Mouse (Mus musculus): ENCODE measurements around the gene Pusl1. TPM values are rescaled to one million over a fixed set of nuclear protein-coding genes. Genes with fewer than 3 reads are reported as not detected.

Gene Pusl1
- total RNA-seq, 2 experiments from 2014 or later: 2.3 to 5.3 TPM

DNA sequence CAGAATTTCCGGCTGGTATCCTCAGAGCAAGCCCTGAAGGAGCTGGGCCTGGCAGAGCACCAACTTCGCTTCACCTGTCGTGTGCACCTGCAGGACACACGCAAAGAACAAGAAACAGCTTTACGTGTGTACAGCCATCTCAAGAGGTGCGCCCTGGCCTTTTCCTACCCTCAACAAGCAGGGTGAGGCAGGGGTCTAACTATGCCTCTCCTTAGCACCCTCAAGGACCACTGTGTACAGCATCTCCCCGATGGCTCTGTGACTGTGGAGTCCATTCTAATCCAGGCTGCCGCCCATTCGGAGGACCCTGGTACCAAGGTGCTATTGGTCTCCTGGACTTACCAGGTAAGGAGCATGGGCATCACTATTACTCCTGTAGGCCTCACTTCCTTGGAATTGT is 3.4 kb downstream of the Pusl1 start:
- no peak for ATAC-seq (replicated peaks; ENCODE audit: low FRiP score, poor library complexity, severe bottlenecking)

DNA sequence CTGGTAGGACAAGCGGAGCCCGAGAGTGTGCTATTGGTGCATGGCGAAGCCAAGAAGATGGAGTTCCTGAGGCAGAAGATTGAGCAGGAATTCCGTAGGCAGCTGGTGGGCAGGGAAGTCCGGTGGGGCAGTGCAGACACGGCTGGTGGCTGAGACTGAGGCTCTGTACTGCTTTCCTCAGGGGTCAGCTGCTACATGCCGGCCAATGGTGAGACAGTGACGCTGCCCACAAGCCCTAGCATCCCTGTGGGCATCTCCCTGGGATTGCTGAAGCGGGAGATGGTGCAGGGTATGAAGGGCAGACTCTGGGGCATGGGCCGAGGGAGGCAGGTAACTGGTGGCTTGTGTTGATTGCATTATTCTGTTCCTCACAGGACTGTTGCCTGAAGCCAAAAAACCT is 3.9 kb downstream of the Pusl1 start:
- ATAC-seq (replicated peaks; ENCODE audit: low FRiP score, poor library complexity, severe bottlenecking): no peak

DNA sequence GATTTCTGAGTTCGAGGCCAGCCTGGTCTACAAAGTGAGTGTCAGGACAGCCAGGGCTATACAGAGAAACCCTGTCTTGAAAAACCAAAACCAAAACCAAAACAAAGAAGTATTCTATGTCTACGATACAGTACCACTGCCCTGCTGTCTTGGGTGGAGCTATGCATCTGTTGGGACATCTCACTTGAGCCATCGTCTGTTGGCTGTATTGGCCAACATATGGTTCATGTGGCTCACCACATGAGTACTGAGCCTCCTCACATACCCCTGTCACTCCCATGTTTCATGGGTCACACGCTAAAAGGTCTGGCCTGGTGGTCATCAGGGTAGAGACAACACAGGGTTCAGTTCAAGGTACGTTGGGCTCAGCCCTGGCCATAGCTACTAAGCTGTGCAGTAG is 5.3 kb downstream of the Pusl1 start:
- no peak for ATAC-seq (replicated peaks; ENCODE audit: low FRiP score, poor library complexity, severe bottlenecking)

GRCm38 (mm10) chr4:155883587-155883986 is 8.0 kb downstream of the Pusl1 start:
- no peak for ATAC-seq (replicated peaks; ENCODE audit: low FRiP score, poor library complexity, severe bottlenecking)

- ATAC-seq (replicated peaks; ENCODE audit: low FRiP score, poor library complexity, severe bottlenecking): no peak
Observed at GRCm38 (mm10) chr4:155871404-155871803, 20.2 kb downstream of the Pusl1 start.

DNA sequence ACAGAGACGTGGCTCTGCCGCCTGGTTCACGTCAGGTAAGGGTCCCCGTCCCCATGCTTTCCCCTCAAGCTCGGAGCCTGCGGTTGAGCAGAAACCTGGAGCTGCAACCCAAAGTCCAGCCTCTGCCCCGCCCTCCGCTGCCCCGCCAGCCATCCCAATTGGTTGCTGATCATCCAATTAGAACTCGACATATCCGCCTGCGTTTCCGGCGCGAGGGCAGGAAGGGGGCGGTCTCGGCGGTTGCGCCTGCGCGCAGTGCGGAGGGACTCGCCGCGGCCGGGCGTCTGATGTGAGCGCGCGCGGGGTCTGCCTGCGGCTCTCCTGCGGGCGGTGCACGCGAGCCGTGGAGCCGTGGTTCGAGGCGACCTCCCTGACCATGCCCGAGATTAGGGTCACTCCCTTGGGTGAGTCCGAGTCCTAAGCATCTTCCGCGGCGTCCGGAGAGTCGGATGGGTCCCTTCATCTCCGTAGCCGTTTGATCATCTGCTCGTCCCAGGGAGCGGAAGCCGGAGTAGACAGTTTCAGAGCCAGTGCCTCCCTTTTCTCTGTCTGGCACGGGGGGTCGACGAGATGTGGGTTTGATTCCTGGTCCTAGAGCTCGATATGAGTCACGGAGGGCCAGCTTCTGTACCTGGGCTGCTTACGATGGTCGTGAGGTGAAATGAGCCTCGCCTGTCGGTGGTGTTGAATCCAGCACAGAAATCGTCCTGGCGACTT is 22.1 kb downstream of the Pusl1 start, which contains the start of the genes Cptp and Ints11:
Gene Cptp (minus strand): TSS at position 124 of the 717 bp plus-strand sequence.
Gene Ints11 (plus strand): TSS at position 230 of the 717 bp plus-strand sequence.
- peak; percentile 95 for ATAC-seq (replicated peaks; ENCODE audit: low FRiP score, poor library complexity, severe bottlenecking)

DNA sequence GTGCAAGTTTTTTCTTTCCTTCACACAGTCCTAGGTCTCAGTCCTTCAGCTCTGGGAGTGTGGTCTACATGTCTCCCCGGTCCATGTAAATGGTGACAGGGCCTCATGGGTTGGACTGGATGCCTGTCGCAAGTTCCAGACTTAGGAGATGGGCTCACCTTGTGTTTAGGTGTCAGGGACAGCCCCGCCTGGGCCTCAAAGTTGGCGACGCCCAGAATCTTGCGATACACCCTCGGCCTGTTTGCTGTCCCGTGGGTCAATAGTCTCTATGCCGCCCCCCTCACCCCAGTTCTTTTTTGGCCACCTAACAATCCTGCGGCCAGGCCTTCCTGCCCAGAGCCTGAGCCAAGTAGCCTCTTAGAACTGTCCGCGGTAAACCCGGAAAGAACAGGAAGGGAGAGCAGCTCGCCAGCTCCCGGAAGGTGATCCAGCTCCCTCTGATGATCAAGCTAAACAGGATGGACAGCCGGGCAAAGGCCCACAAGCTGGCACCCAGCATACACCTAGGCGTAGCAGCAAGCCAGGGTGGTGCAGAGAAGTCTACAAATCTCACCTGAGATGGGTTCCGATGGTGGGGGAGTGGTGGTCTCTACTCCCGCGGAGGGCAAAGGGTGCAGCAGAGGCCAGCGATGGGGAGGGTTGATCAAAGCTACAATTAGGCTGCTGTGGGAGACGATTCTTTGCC is 22.8 kb downstream of the Pusl1 start:
- ATAC-seq (replicated peaks; ENCODE audit: low FRiP score, poor library complexity, severe bottlenecking): peak; percentile 52

DNA sequence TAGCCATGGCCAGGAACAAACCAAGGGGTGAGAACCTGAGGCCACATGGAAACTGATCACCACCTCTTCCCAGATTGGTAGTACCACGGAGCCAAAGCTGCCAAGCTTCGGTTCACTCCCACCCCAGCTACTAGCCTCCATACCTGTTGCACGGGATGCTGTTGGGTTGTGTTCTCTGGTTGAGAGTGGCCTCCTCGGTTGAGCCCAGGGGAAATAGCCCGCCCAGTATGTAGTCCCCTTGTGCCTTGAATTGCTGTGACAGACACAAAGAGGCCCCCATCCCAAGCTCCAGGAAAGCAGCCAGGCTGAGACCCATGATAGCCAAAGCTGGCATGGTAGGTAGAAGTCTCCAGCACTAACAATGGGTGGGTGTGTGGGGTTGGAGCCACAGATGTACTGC is 28.6 kb downstream of the Pusl1 start, which contains the start of gene Tas1r3:
Gene Tas1r3 (minus strand): TSS at position 362 of the 400 bp plus-strand sequence.
- no peak for ATAC-seq (replicated peaks; ENCODE audit: low FRiP score, poor library complexity, severe bottlenecking)

DNA sequence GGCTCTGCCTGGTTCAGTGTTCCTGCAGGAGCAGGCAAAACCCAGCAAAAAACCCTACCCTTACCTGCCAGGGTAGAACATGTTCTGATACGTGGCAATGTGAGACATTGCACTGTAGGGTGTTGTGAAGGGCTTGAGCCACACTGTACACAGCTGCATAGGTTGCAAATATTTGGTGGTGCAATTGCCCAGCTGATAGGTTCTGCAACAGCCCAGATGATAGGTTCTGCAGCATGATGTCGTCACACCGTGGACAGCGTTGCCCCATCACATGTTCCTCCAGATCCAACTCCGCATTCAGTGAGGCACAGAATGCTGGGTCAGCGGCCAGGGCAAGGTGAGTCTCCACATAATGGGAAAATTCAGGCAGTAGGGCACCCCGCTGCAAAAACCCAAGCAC is 29.8 kb downstream of the Pusl1 start:
- ATAC-seq (replicated peaks; ENCODE audit: low FRiP score, poor library complexity, severe bottlenecking): no peak

GRCm38 (mm10) chr4:155859318-155859717 is 32.3 kb downstream of the Pusl1 start:
- no peak for ATAC-seq (replicated peaks; ENCODE audit: low FRiP score, poor library complexity, severe bottlenecking)

DNA sequence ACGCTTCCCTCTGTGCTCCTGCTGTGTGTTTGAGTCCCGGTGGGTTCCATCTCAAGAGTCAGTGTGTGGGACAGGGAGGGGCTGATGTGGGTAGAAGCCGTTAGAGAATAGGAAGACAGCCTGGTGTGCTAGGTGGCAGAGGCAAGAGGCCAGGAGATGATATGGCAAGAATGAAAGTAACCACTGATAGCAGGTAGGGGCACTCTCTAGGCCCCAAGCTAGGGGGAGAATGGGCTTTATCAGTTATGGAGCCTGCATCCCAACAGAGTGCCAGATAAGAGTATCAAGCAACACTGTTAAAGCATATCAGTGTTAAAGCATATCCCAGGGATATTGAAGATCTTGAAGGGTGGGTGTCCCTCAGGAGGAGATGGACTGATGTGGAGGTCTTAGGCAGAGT is 34.7 kb downstream of the Pusl1 start:
- no peak for ATAC-seq (replicated peaks; ENCODE audit: low FRiP score, poor library complexity, severe bottlenecking)

DNA sequence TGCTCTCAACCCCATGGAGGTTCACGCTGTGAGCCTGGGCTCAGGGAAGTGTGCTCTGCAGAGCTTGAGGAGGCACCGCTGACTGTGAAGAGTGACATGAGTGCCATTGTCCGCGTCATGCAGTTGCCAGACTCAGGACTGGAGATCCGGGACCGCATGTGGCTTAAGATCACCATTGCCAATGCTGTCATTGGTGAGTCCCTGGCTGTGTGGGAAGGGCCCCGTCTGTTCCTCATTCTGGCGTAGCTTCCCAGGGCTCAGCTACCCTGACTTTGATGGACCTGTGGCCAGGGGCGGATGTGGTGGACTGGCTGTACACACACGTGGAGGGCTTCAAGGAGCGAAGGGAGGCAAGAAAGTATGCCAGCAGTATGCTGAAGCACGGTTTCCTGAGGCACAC is 35.5 kb downstream of the Pusl1 start:
- ATAC-seq (replicated peaks; ENCODE audit: low FRiP score, poor library complexity, severe bottlenecking): no peak

DNA sequence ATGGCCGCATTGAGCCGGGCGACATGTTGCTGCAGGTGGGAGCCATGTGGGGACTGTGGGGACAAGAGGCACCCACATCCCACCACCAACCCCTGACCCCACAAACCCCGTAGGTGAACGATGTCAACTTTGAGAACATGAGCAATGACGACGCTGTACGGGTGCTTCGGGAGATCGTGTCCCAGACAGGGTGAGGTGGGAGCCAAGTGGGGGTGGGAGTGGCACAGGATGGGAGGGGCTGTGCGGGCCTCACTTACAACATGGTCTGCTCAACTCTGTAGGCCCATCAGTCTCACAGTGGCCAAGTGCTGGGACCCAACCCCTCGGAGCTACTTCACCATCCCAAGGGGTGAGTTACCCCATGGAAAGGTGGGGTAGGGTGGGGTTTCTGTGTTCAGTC is 36.6 kb downstream of the Pusl1 start:
- no peak for ATAC-seq (replicated peaks; ENCODE audit: low FRiP score, poor library complexity, severe bottlenecking)

- ATAC-seq (replicated peaks; ENCODE audit: low FRiP score, poor library complexity, severe bottlenecking): no peak
Observed at GRCm38 (mm10) chr4:155853421-155853820, 38.2 kb downstream of the Pusl1 start.

DNA sequence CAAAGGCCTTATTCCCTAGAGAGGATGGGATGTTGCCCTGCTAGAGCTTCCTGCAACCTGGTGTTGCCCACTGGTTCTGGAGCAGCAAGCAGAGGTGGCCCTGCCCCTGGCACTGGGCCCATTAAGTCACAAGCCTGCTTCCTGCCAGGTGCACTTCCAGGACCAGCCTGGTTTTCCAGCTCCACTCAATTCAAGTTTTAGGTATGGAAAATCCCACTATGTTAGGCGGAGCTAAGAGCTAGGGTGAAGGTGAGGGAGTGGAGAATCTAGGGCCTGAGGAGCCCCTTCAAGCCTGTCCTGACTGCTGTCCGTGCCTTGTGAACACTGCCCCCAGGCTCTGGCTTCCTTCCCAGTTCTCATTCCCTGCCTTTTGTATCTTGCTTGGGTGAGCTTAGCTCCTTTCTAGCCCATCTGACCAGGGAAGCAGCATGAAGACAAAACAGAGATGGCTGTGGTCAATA is 39.6 kb downstream of the Pusl1 start:
- no peak for ATAC-seq (replicated peaks; ENCODE audit: low FRiP score, poor library complexity, severe bottlenecking)

DNA sequence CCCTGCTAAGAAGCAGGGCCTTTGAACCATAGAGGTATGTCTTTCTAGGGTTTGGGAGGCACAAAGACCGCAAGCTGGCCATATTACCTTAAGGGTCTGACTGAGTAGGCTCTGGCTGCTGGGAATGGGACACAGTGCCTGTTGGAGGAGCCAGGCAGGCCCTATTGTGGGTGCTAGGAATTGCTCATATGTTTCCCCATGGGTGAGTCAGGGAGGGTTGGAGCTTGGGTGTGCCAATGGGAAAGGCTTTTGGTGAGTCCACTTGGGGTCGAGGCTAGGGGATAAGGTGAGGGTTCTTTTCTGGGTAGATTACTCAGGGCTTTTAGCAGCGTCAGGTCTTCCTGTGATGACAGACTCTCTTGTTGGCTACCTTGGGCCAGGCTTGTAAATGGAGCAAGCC is 40.2 kb downstream of the Pusl1 start:
- no peak for ATAC-seq (replicated peaks; ENCODE audit: low FRiP score, poor library complexity, severe bottlenecking)

DNA sequence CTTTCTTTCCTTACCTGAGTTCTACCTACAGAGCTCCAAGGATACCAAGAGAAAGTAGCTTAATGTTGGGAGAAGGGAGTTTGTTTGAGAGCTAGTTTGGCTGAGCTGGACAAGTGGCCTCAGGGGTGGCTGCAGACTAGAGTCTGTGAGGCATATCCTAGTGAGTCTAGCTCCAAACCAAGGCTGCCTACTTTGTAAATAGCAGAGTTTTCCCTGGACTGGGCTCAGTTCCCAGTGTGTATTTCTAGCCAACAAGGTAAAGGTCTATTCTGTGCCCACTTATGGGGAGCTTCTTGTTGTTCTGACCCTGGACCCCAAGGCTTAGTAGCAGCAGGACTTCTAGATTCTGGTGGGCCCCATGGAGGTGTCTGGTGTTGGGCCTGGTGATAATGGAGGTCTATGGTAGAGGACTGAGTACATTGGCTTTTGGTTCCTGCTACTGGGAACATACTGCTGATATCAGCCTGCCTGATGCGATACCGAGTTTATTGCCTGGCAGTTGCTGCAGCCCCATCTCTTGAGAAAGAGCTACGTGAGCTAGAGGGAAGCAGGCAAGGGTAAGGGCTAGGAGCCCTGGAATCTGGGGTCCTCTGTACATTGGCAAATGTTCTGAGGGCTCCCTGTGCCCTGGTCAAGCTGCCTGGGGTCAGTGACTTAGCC is 41.7 kb downstream of the Pusl1 start:
- ATAC-seq (replicated peaks; ENCODE audit: low FRiP score, poor library complexity, severe bottlenecking): no peak

DNA sequence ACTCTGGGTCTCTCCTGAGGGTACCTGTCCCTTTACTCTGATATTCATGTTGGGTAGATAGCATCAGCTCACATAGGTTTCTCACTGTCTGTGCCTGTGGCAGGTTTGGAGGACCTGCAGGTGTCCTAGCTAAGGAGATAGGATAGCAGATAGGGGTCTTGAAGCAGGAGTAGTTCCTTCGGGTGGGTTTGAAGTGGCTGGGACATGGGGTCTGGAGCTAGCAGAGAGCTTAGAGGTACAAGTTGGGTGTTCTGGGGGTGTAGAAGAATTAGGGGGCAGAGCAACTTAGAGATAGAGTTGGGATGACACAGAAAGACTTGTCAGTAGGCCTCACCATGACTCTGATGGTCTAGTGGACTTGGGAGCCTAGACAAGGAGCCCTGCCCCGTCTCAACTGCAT is 42.2 kb downstream of the Pusl1 start:
- no peak for ATAC-seq (replicated peaks; ENCODE audit: low FRiP score, poor library complexity, severe bottlenecking)

- ATAC-seq (replicated peaks; ENCODE audit: low FRiP score, poor library complexity, severe bottlenecking): no peak
Observed at GRCm38 (mm10) chr4:155848434-155849095, 43.0 kb downstream of the Pusl1 start.

Data from erythroblast, adult 5-6 weeks (primary cell).